ENCODE assay signal across 8 mouse cellular contexts in the genomic region with DNA sequence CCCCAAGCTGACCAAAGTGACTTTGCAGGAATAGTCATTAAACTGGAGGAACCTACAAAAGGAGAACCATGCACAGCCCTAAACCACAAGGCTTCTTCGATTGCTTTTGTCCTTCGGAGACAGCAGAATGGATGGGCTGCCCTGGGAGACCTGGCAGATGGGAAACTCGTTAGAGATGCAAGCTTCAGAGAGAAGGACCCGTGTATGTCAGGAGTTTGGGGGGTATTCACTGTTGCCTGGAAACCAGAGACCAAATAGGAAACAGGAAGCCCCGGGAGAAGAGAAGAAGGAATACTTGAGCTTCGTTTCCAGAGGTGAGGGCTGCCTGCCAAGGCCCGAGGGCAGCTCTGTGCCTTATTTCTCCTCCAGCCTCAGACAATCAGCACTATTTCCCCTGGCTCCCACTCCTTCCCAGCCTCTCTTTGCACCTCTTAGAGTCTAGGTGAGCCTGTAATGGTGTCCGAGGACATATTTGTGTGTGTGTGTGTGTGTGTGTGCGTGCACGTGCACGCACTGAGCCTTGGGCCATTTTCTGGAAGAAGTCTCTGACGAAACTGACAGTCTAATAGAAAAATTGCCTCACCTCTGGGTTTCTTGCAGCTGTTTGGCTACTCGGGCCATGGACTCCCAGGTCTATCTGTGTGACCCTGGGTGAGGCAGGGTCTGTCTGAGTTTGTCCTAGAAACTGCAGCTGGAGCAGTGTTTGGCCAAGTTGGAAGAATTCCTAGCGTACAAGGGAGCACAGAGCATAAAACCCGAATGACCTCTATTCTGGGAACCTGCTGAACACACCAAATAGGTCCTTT. TPM values are rescaled to one million over a fixed set of nuclear protein-coding genes. Genes with fewer than 3 reads are reported as not detected.
DNase-seq lines count a peak whose midpoint lies in the region; ATAC-seq lines count a peak whose summit lies in the region.

No protein-coding gene starts in this region.

- peaks cover 76% of the 10 kb centered on the region for H3K4me1 ChIP-seq in embryonic facial prominence, embryonic 10.5 days
- peaks cover 27% of the 10 kb centered on the region for H3K4me1 ChIP-seq in heart, embryonic 13.5 days

- peak overlapping the region; percentile 49 for H3K27ac ChIP-seq in embryonic facial prominence, embryonic 10.5 days (replicated peaks)
- H3K27ac ChIP-seq in heart, embryonic 13.5 days (replicated peaks), result peak overlapping the region; percentile 53; the same call in 1 of the 2 replicates

- no peaks in the 10 kb centered on the region; the same call in 1 of the 2 replicates for H3K27me3 ChIP-seq in embryonic facial prominence, embryonic 10.5 days (replicated peaks; ENCODE audit: low read depth, poor library complexity, severe bottlenecking)
- H3K27me3 ChIP-seq in heart, embryonic 13.5 days (replicated peaks), result no peaks in the 10 kb centered on the region; the same call in 1 of the 2 replicates

- DNase-seq in heart, adult 11 months, result peak; percentile 91
- no peak for DNase-seq in heart, adult 8-10 months (ENCODE audit: low spot score)
- peak; percentile 39 for DNase-seq in embryonic facial prominence, embryonic 10.5 days (ENCODE audit: low spot score)
- DNase-seq in mesoderm, embryonic 11.5 days (ENCODE audit: low read depth, low spot score), result peak; percentile 91
- DNase-seq in Muller cell, postnatal 12 days (ENCODE audit: inconsistent ontology term), result no peak
- no peak for DNase-seq in layer of hippocampus, postnatal 36 days

- no peak overlapping the region for H3K4me3 ChIP-seq in embryonic facial prominence, embryonic 10.5 days
- H3K4me3 ChIP-seq in heart, embryonic 13.5 days, result no peak overlapping the region

- 53% methylated on average over 15 of the region's 15 CpGs for WGBS in embryonic facial prominence, embryonic 10.5 days
- 52% methylated on average over 15 of the region's 15 CpGs for WGBS in heart, embryonic 13.5 days

- H3K9me3 ChIP-seq in embryonic facial prominence, embryonic 10.5 days, result no peaks in the 10 kb centered on the region
- no peaks in the 10 kb centered on the region for H3K9me3 ChIP-seq in heart, embryonic 13.5 days

- H3K36me3 ChIP-seq in embryonic facial prominence, embryonic 10.5 days (replicated peaks), result no peaks in the 10 kb centered on the region
- H3K36me3 ChIP-seq in heart, embryonic 13.5 days, result no peaks in the 10 kb centered on the region

- no peak for ATAC-seq in heart, embryonic 13.5 days (ENCODE audit: extremely low read depth, insufficient number of reproducible peaks, low FRiP score, low TSS enrichment)
- ATAC-seq in cerebellum, adult (ENCODE audit: insufficient number of reproducible peaks, low FRiP score, low TSS enrichment), result no peak

- H3K4me2 ChIP-seq in heart, embryonic 13.5 days, result 0 out of 2 replicates have a peak overlapping the region, but pooled peaks have one; percentile 3

- H3K9ac ChIP-seq in heart, embryonic 13.5 days, result no peak overlapping the region

RNA-seq across cellular contexts. Expression of gene Fam20b, which starts 35.9 kb away (rescaled TPM):
- total RNA-seq in heart, adult 8-10 months (2022), result 10 to 100 TPM; 59.9 to 68.8 (median 65.7) TPM
- 17.8 and 18.0 TPM in 2 replicates for polyA plus RNA-seq in embryonic facial prominence, embryonic 10.5 days (2016; fragmentation: Nextera tagmentation; extraction: Ambion mirVana)
- 20.2 and 21.4 TPM in 2 replicates for polyA plus RNA-seq in heart, embryonic 13.5 days (2015; fragmentation: Nextera tagmentation; extraction: Ambion mirVana)
- total RNA-seq in layer of hippocampus, postnatal 36 days (2021), result 10 to 100 TPM; 76.5 to 78.5 TPM

Comparison
In these comparisons a context has a peak if more than half of its experiments do, and no peak if none do; other contexts are left out.
1. DNase-seq: peak in heart, adult 11 months (single experiment), embryonic facial prominence, embryonic 10.5 days (single experiment) and mesoderm, embryonic 11.5 days (single experiment); none in heart, adult 8-10 months (single experiment), Muller cell, postnatal 12 days (single experiment) and layer of hippocampus, postnatal 36 days (0 of 2).